Mouse (Mus musculus): ENCODE results near the gene Yod1. TPM values are rescaled to one million over a fixed set of nuclear protein-coding genes. Genes with fewer than 3 reads are reported as not detected.

Yod1 gene
- polyA plus RNA-seq, 1 experiment: 8.1 TPM

- Histone ChIP-seq H3K4me1 (ENCODE audit: control insufficient read depth, insufficient read depth, low read length) (no peaks in the 10 kb centered on the region), H3K36me3 (ENCODE audit: control insufficient read depth, insufficient read depth, low read length, poor library complexity, severe bottlenecking) (peaks cover 2% of the 10 kb centered on the region; the same call in 1 of the 2 replicates)
- TF ChIP-seq EP300 (IDR thresholded peaks at IDR 0.05; ENCODE audit: insufficient read depth, low read depth, low read length): no peak
- TF ChIP-seq POLR2A (IDR thresholded peaks at IDR 0.05; ENCODE audit: insufficient read depth, low read length): no peak
- no peak for TF ChIP-seq CTCF (IDR thresholded peaks at IDR 0.05; ENCODE audit: low read depth, low read length)
Observed at GRCm38 (mm10) chr1:130715561-130716217, 1.4 kb upstream of the Yod1 start, which contains the start of gene Gm29427. TSS of gene Gm29427 (minus strand) at chr1:130715799.

GRCm38 (mm10) chr1:130716218-130716512 is 962 bp upstream of the Yod1 start:
- H3K36me3 ChIP-seq (ENCODE audit: control insufficient read depth, insufficient read depth, low read length, poor library complexity, severe bottlenecking): peaks cover 2% of the 10 kb centered on the region; the same call in 1 of the 2 replicates
- H3K27me3 ChIP-seq (ENCODE audit: control insufficient read depth, insufficient read depth, low read length, poor library complexity, severe bottlenecking): no peaks in the 10 kb centered on the region
- no peaks in the 10 kb centered on the region for H3K4me1 ChIP-seq (ENCODE audit: control insufficient read depth, insufficient read depth, low read length)
- H3K9ac ChIP-seq (ENCODE audit: low read depth, poor library complexity, severe bottlenecking): peak overlapping the region; percentile 93
- peak overlapping the region; percentile 81 for H3K4me3 ChIP-seq (ENCODE audit: low read depth, low read length)
- H3K9me3 ChIP-seq (replicated peaks; ENCODE audit: control insufficient read depth, insufficient read depth, low read length, poor library complexity, severe bottlenecking): no peaks in the 10 kb centered on the region
- no peak overlapping the region for H3K27ac ChIP-seq (ENCODE audit: insufficient read depth, low read length)
- TF ChIP-seq CTCF (IDR thresholded peaks at IDR 0.05; ENCODE audit: low read depth, low read length): no peak
- TF ChIP-seq POLR2A (IDR thresholded peaks at IDR 0.05; ENCODE audit: insufficient read depth, low read length): no peak
- TF ChIP-seq EP300 (IDR thresholded peaks at IDR 0.05; ENCODE audit: insufficient read depth, low read depth, low read length): no peak

More at GRCm38 (mm10) chr1:130715561-130716217, 1.4 kb upstream of the Yod1 start, which contains the start of gene Gm29427:
- no peaks in the 10 kb centered on the region for H3K27me3 ChIP-seq (ENCODE audit: control insufficient read depth, insufficient read depth, low read length, poor library complexity, severe bottlenecking)
- no peaks in the 10 kb centered on the region for H3K9me3 ChIP-seq (replicated peaks; ENCODE audit: control insufficient read depth, insufficient read depth, low read length, poor library complexity, severe bottlenecking)
- H3K4me3 ChIP-seq (ENCODE audit: low read depth, low read length): peak within 1 kb of the TSS; percentile 81
- H3K9ac ChIP-seq (ENCODE audit: low read depth, poor library complexity, severe bottlenecking): peak within 1 kb of the TSS; percentile 93
- H3K27ac ChIP-seq (ENCODE audit: insufficient read depth, low read length): no peak within 1 kb of the TSS

- H3K4me3 ChIP-seq (ENCODE audit: low read depth, low read length): peak overlapping the region; percentile 81
- H3K27ac ChIP-seq (ENCODE audit: insufficient read depth, low read length): no peak overlapping the region
- peak overlapping the region; percentile 93 for H3K9ac ChIP-seq (ENCODE audit: low read depth, poor library complexity, severe bottlenecking)
- TF ChIP-seq EP300 (IDR thresholded peaks at IDR 0.05; ENCODE audit: insufficient read depth, low read depth, low read length) (no peak), POLR2A (IDR thresholded peaks at IDR 0.05; ENCODE audit: insufficient read depth, low read length) (no peak), CTCF (IDR thresholded peaks at IDR 0.05; ENCODE audit: low read depth, low read length) (no peak)
- H3K27me3 ChIP-seq (ENCODE audit: control insufficient read depth, insufficient read depth, low read length, poor library complexity, severe bottlenecking): no peaks in the 10 kb centered on the region
- no peaks in the 10 kb centered on the region for H3K9me3 ChIP-seq (replicated peaks; ENCODE audit: control insufficient read depth, insufficient read depth, low read length, poor library complexity, severe bottlenecking)
- no peaks in the 10 kb centered on the region for H3K4me1 ChIP-seq (ENCODE audit: control insufficient read depth, insufficient read depth, low read length)
- peaks cover 2% of the 10 kb centered on the region; the same call in 1 of the 2 replicates for H3K36me3 ChIP-seq (ENCODE audit: control insufficient read depth, insufficient read depth, low read length, poor library complexity, severe bottlenecking)
Observed at GRCm38 (mm10) chr1:130716513-130717290, 425 bp upstream of the Yod1 start.

- TF ChIP-seq CTCF (IDR thresholded peaks at IDR 0.05; ENCODE audit: low read depth, low read length): no peak
- no peak for TF ChIP-seq EP300 (IDR thresholded peaks at IDR 0.05; ENCODE audit: insufficient read depth, low read depth, low read length)
- no peak for TF ChIP-seq POLR2A (IDR thresholded peaks at IDR 0.05; ENCODE audit: insufficient read depth, low read length)
- Histone ChIP-seq H3K9ac (ENCODE audit: low read depth, poor library complexity, severe bottlenecking) (no peak overlapping the region), H3K27ac (ENCODE audit: insufficient read depth, low read length) (no peak overlapping the region), H3K4me3 (ENCODE audit: low read depth, low read length) (no peak overlapping the region), H3K27me3 (ENCODE audit: control insufficient read depth, insufficient read depth, low read length, poor library complexity, severe bottlenecking) (no peaks in the 10 kb centered on the region), H3K36me3 (ENCODE audit: control insufficient read depth, insufficient read depth, low read length, poor library complexity, severe bottlenecking) (peaks cover 2% of the 10 kb centered on the region; the same call in 1 of the 2 replicates), H3K4me1 (ENCODE audit: control insufficient read depth, insufficient read depth, low read length) (no peaks in the 10 kb centered on the region), H3K9me3 (replicated peaks; ENCODE audit: control insufficient read depth, insufficient read depth, low read length, poor library complexity, severe bottlenecking) (no peaks in the 10 kb centered on the region)
Observed at GRCm38 (mm10) chr1:130724206-130724605, 7.1 kb downstream of the Yod1 start.

GRCm38 (mm10) chr1:130726396-130726795 is 9.3 kb downstream of the Yod1 start:
- Histone ChIP-seq H3K9me3 (replicated peaks; ENCODE audit: control insufficient read depth, insufficient read depth, low read length, poor library complexity, severe bottlenecking) (no peaks in the 10 kb centered on the region), H3K4me3 (ENCODE audit: low read depth, low read length) (no peak overlapping the region)

GRCm38 (mm10) chr1:130728070-130728469 is 10.9 kb downstream of the Yod1 start:
- Histone ChIP-seq H3K9ac (ENCODE audit: low read depth, poor library complexity, severe bottlenecking) (no peak overlapping the region), H3K36me3 (ENCODE audit: control insufficient read depth, insufficient read depth, low read length, poor library complexity, severe bottlenecking) (no peaks in the 10 kb centered on the region), H3K9me3 (replicated peaks; ENCODE audit: control insufficient read depth, insufficient read depth, low read length, poor library complexity, severe bottlenecking) (no peaks in the 10 kb centered on the region), H3K4me3 (ENCODE audit: low read depth, low read length) (no peak overlapping the region), H3K27ac (ENCODE audit: insufficient read depth, low read length) (no peak overlapping the region), H3K4me1 (ENCODE audit: control insufficient read depth, insufficient read depth, low read length) (no peaks in the 10 kb centered on the region), H3K27me3 (ENCODE audit: control insufficient read depth, insufficient read depth, low read length, poor library complexity, severe bottlenecking) (no peaks in the 10 kb centered on the region)
- TF ChIP-seq EP300 (IDR thresholded peaks at IDR 0.05; ENCODE audit: insufficient read depth, low read depth, low read length) (no peak), CTCF (IDR thresholded peaks at IDR 0.05; ENCODE audit: low read depth, low read length) (no peak)

More at GRCm38 (mm10) chr1:130726396-130726795, 9.3 kb downstream of the Yod1 start:
- Histone ChIP-seq H3K27ac (ENCODE audit: insufficient read depth, low read length) (no peak overlapping the region), H3K9ac (ENCODE audit: low read depth, poor library complexity, severe bottlenecking) (no peak overlapping the region), H3K36me3 (ENCODE audit: control insufficient read depth, insufficient read depth, low read length, poor library complexity, severe bottlenecking) (no peaks in the 10 kb centered on the region), H3K4me1 (ENCODE audit: control insufficient read depth, insufficient read depth, low read length) (no peaks in the 10 kb centered on the region), H3K27me3 (ENCODE audit: control insufficient read depth, insufficient read depth, low read length, poor library complexity, severe bottlenecking) (no peaks in the 10 kb centered on the region)
- TF ChIP-seq CTCF (IDR thresholded peaks at IDR 0.05; ENCODE audit: low read depth, low read length) (no peak), POLR2A (IDR thresholded peaks at IDR 0.05; ENCODE audit: insufficient read depth, low read length) (no peak), EP300 (IDR thresholded peaks at IDR 0.05; ENCODE audit: insufficient read depth, low read depth, low read length) (no peak)
